Mouse (Mus musculus) ES-E14 (cell line): ENCODE measurements around the gene Tmem132c. TPM values are rescaled to one million over a fixed set of nuclear protein-coding genes. Genes with fewer than 3 reads are reported as not detected.

ENCODE experiments used
- DNase-seq: peaks from one replicate; pipeline ENCODE4 v3.0.0-alpha.2; 2013; ENCODE audit warnings: low read depth, low spot score
- H3K27ac ChIP-seq: 2 replicates; pipeline ENCODE4 v1.5.1; 2012; ENCODE audit warnings: low read depth, mild to moderate bottlenecking, low read length, moderate library complexity, mixed read lengths; ENCODE audit not compliant: poor library complexity, insufficient read depth, severe bottlenecking
- H3K36me3 ChIP-seq: 2 replicates; pipeline ENCODE4 v1.6.1; 2012; ENCODE audit warnings: mild to moderate bottlenecking, low read length, moderate library complexity, mixed read lengths; ENCODE audit not compliant: control insufficient read depth, poor library complexity, insufficient read depth, severe bottlenecking
- H3K4me1 ChIP-seq, 2 experiments: fragments of 150-350 bp in 1 of 2; sonication (generic) in 1 of 2; 2 replicates each; pipeline ENCODE4 v1.6.1; 2012; ENCODE audit warnings: low read length in 2 of 2, mild to moderate bottlenecking in 1 of 2, mixed read lengths in 1 of 2; ENCODE audit not compliant: control insufficient read depth in 2 of 2, insufficient read depth in 2 of 2, poor library complexity in 1 of 2
- H3K4me3 ChIP-seq, 2 experiments: fragments of 150-350 bp in 1 of 2; sonication (generic) in 1 of 2; 2 replicates each; pipeline ENCODE4 v1.5.1; 2012; ENCODE audit warnings: low read length in 2 of 2, low read depth in 1 of 2, mild to moderate bottlenecking in 1 of 2, mixed read lengths in 1 of 2; ENCODE audit not compliant: insufficient read depth in 1 of 2, poor library complexity in 1 of 2, severe bottlenecking in 1 of 2
- H3K9ac ChIP-seq: 2 replicates; pipeline ENCODE4 v1.6.1; 2012; ENCODE audit warnings: low read depth, mild to moderate bottlenecking, low read length, mixed read lengths; ENCODE audit not compliant: poor library complexity, insufficient read depth, severe bottlenecking
- H3K9me3 ChIP-seq: fragments of 150-350 bp; sonication (generic); 2 replicates; pipeline ENCODE4 v1.6.1; 2012; ENCODE audit warnings: low read depth, mild to moderate bottlenecking, low read length; ENCODE audit not compliant: control insufficient read depth, insufficient read depth
- CHD2 ChIP-seq: IDR thresholded peaks from 2 replicates; pipeline ENCODE4 v1.6.1; 2014; ENCODE audit warnings: mild to moderate bottlenecking, low read depth, low read length, inconsistent platforms
- HCFC1 ChIP-seq: IDR thresholded peaks from 2 replicates; pipeline ENCODE4 v1.6.1; 2012; ENCODE audit warnings: low read length, inconsistent platforms, borderline replicate concordance; ENCODE audit not compliant: insufficient read depth
- MAFK ChIP-seq: IDR thresholded peaks from 2 replicates; pipeline ENCODE4 v1.6.1; 2014; ENCODE audit warnings: mild to moderate bottlenecking, low read depth, low read length, inconsistent platforms; ENCODE audit not compliant: insufficient read depth
- ZC3H11A ChIP-seq: IDR thresholded peaks from 2 replicates; pipeline ENCODE4 v1.6.1; 2012; ENCODE audit warnings: low read depth, mild to moderate bottlenecking, inconsistent platforms, low read length, borderline replicate concordance
- ZNF384 ChIP-seq: IDR thresholded peaks from 2 replicates; pipeline ENCODE4 v1.6.1; 2012; ENCODE audit warnings: low read depth, low read length, inconsistent platforms
- in situ Hi-C, 2 experiments: fragments of 600-800 bp; cut with MboI; formaldehyde crosslinking; loops; one replicate each; pipeline ENCODE4 v1.15.1; 2025; ENCODE audit warnings: low sequenced_read_pairs in 2 of 2, inconsistent platforms in 1 of 2; ENCODE audit not compliant: unreplicated experiment in 2 of 2
- total RNA-seq: library from RNA; depleted of rRNA; stranded (reverse); fragments of 300-350 nt; gene quantifications from 2 replicates; pipeline ENCODE4 v1.2.3, GENCODE M21; 2012

The Tmem132c gene
- total RNA-seq, 1 experiment, result 0.71 TPM

DNA sequence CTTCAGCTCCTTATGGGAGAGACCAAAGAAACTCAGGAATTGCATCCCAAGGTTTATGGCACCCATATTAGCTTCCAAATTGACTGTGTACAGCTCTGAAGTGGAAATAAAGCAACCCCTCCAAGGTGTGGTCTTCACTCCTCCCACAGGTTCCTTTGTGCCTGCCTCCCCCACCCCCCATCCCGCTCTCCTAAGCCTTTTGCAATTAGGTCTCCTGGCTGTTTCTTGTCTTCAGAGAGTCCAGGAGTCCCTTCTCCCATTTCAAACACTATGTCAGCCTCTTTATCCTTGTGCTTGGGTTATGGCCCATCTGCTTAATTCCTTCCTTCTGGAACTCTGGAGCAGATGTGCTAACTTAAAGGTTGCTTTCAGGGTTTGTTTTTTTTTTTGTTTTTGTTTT is 65.1 kb downstream of the Tmem132c start:
- no peaks in the 10 kb centered on the region for H3K9me3 ChIP-seq
- DNase-seq, result no peak
- no peak for TF ChIP-seq ZNF384
- no peak for TF ChIP-seq CHD2
- no peak for TF ChIP-seq HCFC1
- no peak for TF ChIP-seq ZC3H11A
- no peak for TF ChIP-seq MAFK
- H3K4me3 ChIP-seq, result no peak overlapping the region
- H3K9ac ChIP-seq, result no peak overlapping the region
- in situ Hi-C loops, result no loop called here
- H3K27ac ChIP-seq, result no peak overlapping the region
- H3K4me1 ChIP-seq, result peaks cover 2 to 3% of the 10 kb centered on the region in 2 experiments; a peak in 1 of 4 replicates
- H3K36me3 ChIP-seq, result no peaks in the 10 kb centered on the region

DNA sequence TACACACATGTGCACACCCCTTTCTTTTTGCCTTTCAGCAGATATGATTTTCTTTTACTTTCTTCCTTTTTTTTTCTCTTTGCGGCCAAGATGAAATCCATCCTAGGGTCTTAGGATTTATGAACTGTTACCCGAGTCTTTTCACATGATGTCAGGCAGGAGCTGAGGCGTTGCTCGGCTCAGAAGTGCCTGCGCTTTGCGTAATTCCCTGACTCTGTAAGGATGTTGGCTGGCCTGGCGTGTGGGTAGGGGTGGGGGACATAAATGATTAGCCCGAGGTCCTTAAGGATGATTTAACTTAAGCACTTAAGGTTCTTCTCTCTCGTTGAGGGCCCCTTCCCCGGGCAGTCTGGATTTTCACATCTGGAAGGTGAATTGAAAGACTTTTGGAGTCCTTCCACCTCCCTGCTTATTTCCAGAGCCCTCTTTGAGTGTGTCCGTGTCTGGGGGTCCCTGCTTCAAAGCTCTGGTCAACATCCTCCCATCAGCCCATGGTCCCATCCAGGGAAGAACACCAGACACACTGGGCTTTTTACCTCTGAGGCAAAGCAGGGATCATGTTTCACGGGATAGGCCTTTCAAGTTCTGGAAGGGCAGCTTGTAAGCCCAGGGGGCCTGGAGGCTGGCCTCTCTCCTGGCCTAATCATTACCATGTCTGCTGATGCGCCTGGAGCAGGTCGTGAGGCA is 68.9 kb downstream of the Tmem132c start:
- Histone ChIP-seq H3K9ac (no peak overlapping the region), H3K36me3 (no peaks in the 10 kb centered on the region), H3K27ac (no peak overlapping the region), H3K9me3 (no peaks in the 10 kb centered on the region), H3K4me1 (peaks cover 2 to 4% of the 10 kb centered on the region in 2 experiments; a peak in 1 of 4 replicates), H3K4me3 (no peak overlapping the region)
- in situ Hi-C loops, result no loop called here
- TF ChIP-seq MAFK, result no peak
- TF ChIP-seq ZNF384, result no peak
- no peak for TF ChIP-seq HCFC1
- TF ChIP-seq ZC3H11A, result no peak
- no peak for TF ChIP-seq CHD2
- DNase-seq, result no peak

DNA sequence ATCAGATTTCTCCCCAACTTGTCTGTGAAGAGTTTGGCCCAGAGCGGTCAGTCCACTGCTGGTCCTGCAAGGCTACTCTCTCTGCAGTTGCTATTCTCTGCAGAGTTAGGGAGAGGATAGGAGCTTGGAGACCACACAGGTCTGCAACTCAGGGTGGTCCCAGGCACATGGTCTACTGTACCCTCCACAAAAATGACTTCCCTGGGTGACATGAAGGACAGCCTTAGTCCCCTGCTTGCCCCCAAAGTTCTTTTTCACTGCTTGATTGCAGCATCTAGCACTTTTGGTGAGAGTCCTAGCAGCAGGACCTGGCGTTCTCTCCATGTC is 69.4 kb downstream of the Tmem132c start:
- TF ChIP-seq CHD2 (no peak), ZNF384 (no peak), MAFK (no peak), ZC3H11A (no peak), HCFC1 (no peak)
- no peak for DNase-seq

DNA sequence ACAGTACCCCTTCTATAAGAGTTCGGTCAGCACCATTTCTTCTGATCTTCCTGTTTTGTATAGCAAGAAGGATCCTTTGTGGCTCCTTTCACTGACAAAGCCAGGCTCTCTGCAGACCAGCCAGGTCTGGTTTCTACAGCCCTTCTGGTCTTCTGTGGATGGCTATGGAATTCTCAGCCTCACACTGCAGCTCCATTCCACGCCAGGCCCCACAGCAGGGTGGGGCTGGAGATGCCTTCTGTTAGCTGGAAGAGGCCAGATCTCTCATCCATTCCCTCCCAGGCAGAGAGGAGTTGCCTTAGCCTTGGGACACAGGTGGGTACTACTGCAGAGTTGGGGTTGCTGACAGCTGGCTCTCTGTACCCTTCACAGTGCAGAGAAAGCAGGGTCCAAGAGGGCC is 72.0 kb downstream of the Tmem132c start:
- 0 out of 4 replicates have a peak, but pooled peaks cover 0 to 2% of the 10 kb centered on the region in 2 experiments for H3K4me1 ChIP-seq
- TF ChIP-seq ZNF384 (no peak), HCFC1 (no peak), ZC3H11A (no peak), MAFK (no peak), CHD2 (no peak)
- DNase-seq, result peak; percentile 40
- no peak overlapping the region for H3K9ac ChIP-seq
- H3K36me3 ChIP-seq, result no peaks in the 10 kb centered on the region
- in situ Hi-C loops, result no loop called here
- no peak overlapping the region for H3K4me3 ChIP-seq
- no peaks in the 10 kb centered on the region for H3K9me3 ChIP-seq
- H3K27ac ChIP-seq, result no peak overlapping the region

More for the DNA sequence above, 69.4 kb downstream of the Tmem132c start:
- peaks cover 2 to 4% of the 10 kb centered on the region in 2 experiments; a peak in 1 of 4 replicates for H3K4me1 ChIP-seq
- H3K36me3 ChIP-seq, result no peaks in the 10 kb centered on the region
- in situ Hi-C loops, result no loop called here
- H3K27ac ChIP-seq, result no peak overlapping the region
- no peak overlapping the region for H3K4me3 ChIP-seq
- no peaks in the 10 kb centered on the region for H3K9me3 ChIP-seq
- H3K9ac ChIP-seq, result no peak overlapping the region
